Mouse (Mus musculus) ovary, postnatal 36 days (tissue): ENCODE data around the gene Zswim1.

Experiments
- DNase-seq: peaks from one replicate; pipeline ENCODE4 v3.0.0; 2022; ENCODE audit warnings: low spot score, mixed read lengths

Zswim1 gene

GRCm38 (mm10) chr2:164822636-164823165, at the start of gene Zswim1:
Gene Zswim1 (plus strand): TSS chr2:164822686.
- DNase-seq, result peak; percentile 99

- no peak for DNase-seq
Measured at GRCm38 (mm10) chr2:164773229-164773988, 49.1 kb upstream of the Zswim1 start.

- no peak for DNase-seq
Measured at GRCm38 (mm10) chr2:164773989-164774364, 48.5 kb upstream of the Zswim1 start.

GRCm38 (mm10) chr2:164776130-164776529, 46.4 kb upstream of the Zswim1 start:
- no peak for DNase-seq

GRCm38 (mm10) chr2:164776801-164777200, 45.7 kb upstream of the Zswim1 start:
- DNase-seq, result no peak

- DNase-seq, result no peak
Measured at GRCm38 (mm10) chr2:164777246-164778014, 45.1 kb upstream of the Zswim1 start.

GRCm38 (mm10) chr2:164778015-164778287, 44.5 kb upstream of the Zswim1 start:
- DNase-seq, result no peak

GRCm38 (mm10) chr2:164778809-164779208, 43.7 kb upstream of the Zswim1 start:
- DNase-seq, result no peak

- no peak for DNase-seq
Measured at GRCm38 (mm10) chr2:164779481-164780086, 42.9 kb upstream of the Zswim1 start, which contains the start of gene Tnnc2. Gene Tnnc2 (minus strand): TSS chr2:164779967.

- DNase-seq, result no peak
Measured at GRCm38 (mm10) chr2:164781876-164782275, 40.6 kb upstream of the Zswim1 start.

- no peak for DNase-seq
Measured at GRCm38 (mm10) chr2:164783926-164784581, 38.4 kb upstream of the Zswim1 start.

GRCm38 (mm10) chr2:164784869-164785420, 37.5 kb upstream of the Zswim1 start:
- DNase-seq, result no peak

- peak; percentile 93 for DNase-seq
Measured at GRCm38 (mm10) chr2:164785481-164786387, 36.8 kb upstream of the Zswim1 start, which contains the start of gene Snx21. Gene Snx21 (plus strand): TSS chr2:164785823.

- no peak for DNase-seq
Measured at GRCm38 (mm10) chr2:164786388-164786885, 36.0 kb upstream of the Zswim1 start.

- no peak for DNase-seq
Measured at GRCm38 (mm10) chr2:164787032-164787431, 35.5 kb upstream of the Zswim1 start.

- no peak for DNase-seq
Measured at GRCm38 (mm10) chr2:164787779-164788178, 34.7 kb upstream of the Zswim1 start.

- DNase-seq, result no peak
Measured at GRCm38 (mm10) chr2:164788411-164788810, 34.1 kb upstream of the Zswim1 start.

- DNase-seq, result no peak
Measured at GRCm38 (mm10) chr2:164790451-164790850, 32.0 kb upstream of the Zswim1 start.

GRCm38 (mm10) chr2:164791841-164792261, 30.6 kb upstream of the Zswim1 start:
- DNase-seq, result no peak

GRCm38 (mm10) chr2:164792400-164793190, 29.9 kb upstream of the Zswim1 start:
- DNase-seq, result no peak
